Mouse (Mus musculus): ENCODE data around the gene Maml3. TPM values are rescaled to one million over a fixed set of nuclear protein-coding genes. Genes with fewer than 3 reads are reported as not detected.

Maml3 gene
- total RNA-seq, 1 experiment, result 1.2 TPM

- peaks cover 0 to 4% of the 10 kb centered on the region in 2 experiments; a peak in 1 of 4 replicates for H3K4me1 ChIP-seq (ENCODE audit: control insufficient read depth in 2 of 2, insufficient read depth in 2 of 2, low read length in 2 of 2, poor library complexity in 1 of 2)
- no peaks in the 10 kb centered on the region for H3K9me3 ChIP-seq (ENCODE audit: control insufficient read depth, insufficient read depth, low read depth, low read length)
- TF ChIP-seq ZC3H11A (IDR thresholded peaks at IDR 0.05; ENCODE audit: borderline replicate concordance, low read depth, low read length) (no peak), ZNF384 (IDR thresholded peaks at IDR 0.05; ENCODE audit: low read depth, low read length) (no peak), HCFC1 (IDR thresholded peaks at IDR 0.05; ENCODE audit: borderline replicate concordance, insufficient read depth, low read length) (no peak), CHD2 (IDR thresholded peaks at IDR 0.05; ENCODE audit: low read depth, low read length) (no peak), MAFK (IDR thresholded peaks at IDR 0.05; ENCODE audit: insufficient read depth, low read depth, low read length) (no peak)
- DNase-seq (ENCODE audit: low read depth, low spot score), result no peak
- H3K27ac ChIP-seq (ENCODE audit: insufficient read depth, low read depth, low read length, poor library complexity, severe bottlenecking), result no peak overlapping the region
- H3K36me3 ChIP-seq (ENCODE audit: control insufficient read depth, insufficient read depth, low read length, poor library complexity, severe bottlenecking), result no peaks in the 10 kb centered on the region
- no peak overlapping the region for H3K9ac ChIP-seq (ENCODE audit: insufficient read depth, low read depth, low read length, poor library complexity, severe bottlenecking)
- peak overlapping the region; percentile 26 to 33; a peak in 3 of 4 replicates for H3K4me3 ChIP-seq (ENCODE audit: insufficient read depth in 1 of 2, low read depth in 1 of 2, low read length in 2 of 2, poor library complexity in 1 of 2, severe bottlenecking in 1 of 2)
- in situ Hi-C loops (cut with MboI; ENCODE audit: low sequenced_read_pairs in 2 of 2, unreplicated experiment in 2 of 2), result no loop called here
Measured at GRCm38 (mm10) chr3:51997616-51998015, 107.3 kb downstream of the Maml3 start.

- no peak for TF ChIP-seq CHD2 (IDR thresholded peaks at IDR 0.05; ENCODE audit: low read depth, low read length)
- TF ChIP-seq ZC3H11A (IDR thresholded peaks at IDR 0.05; ENCODE audit: borderline replicate concordance, low read depth, low read length), result no peak
- TF ChIP-seq HCFC1 (IDR thresholded peaks at IDR 0.05; ENCODE audit: borderline replicate concordance, insufficient read depth, low read length), result no peak
- no peak for TF ChIP-seq MAFK (IDR thresholded peaks at IDR 0.05; ENCODE audit: insufficient read depth, low read depth, low read length)
- TF ChIP-seq ZNF384 (IDR thresholded peaks at IDR 0.05; ENCODE audit: low read depth, low read length), result no peak
- H3K9me3 ChIP-seq (ENCODE audit: control insufficient read depth, insufficient read depth, low read depth, low read length), result no peaks in the 10 kb centered on the region
Measured at GRCm38 (mm10) chr3:51986507-51986906, 118.4 kb downstream of the Maml3 start.

DNA sequence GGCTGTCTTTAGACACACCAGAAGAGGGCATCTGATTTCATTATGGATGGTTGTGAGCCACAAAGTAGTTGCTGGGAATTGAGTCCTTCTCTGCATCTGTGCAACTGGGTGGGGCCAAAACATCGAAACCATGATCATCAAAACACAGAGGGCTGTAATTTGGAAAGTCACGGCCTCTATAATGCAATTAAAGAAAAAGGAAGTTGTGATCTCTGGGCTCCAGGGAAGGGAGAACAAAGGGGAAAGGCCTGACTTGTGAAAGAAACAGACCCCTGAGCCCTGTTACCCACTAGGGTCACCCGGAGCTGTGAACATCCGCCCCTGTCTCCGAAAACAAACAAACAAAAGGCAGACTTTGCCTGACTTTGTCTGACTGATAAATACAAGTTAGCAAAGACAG lies 123.4 kb downstream of the Maml3 start:
- no peak for TF ChIP-seq ZC3H11A (IDR thresholded peaks at IDR 0.05; ENCODE audit: borderline replicate concordance, low read depth, low read length)
- TF ChIP-seq MAFK (IDR thresholded peaks at IDR 0.05; ENCODE audit: insufficient read depth, low read depth, low read length), result no peak
- TF ChIP-seq HCFC1 (IDR thresholded peaks at IDR 0.05; ENCODE audit: borderline replicate concordance, insufficient read depth, low read length), result no peak
- TF ChIP-seq CHD2 (IDR thresholded peaks at IDR 0.05; ENCODE audit: low read depth, low read length), result no peak
- TF ChIP-seq ZNF384 (IDR thresholded peaks at IDR 0.05; ENCODE audit: low read depth, low read length), result no peak

More at GRCm38 (mm10) chr3:51986507-51986906, 118.4 kb downstream of the Maml3 start:
- no peak overlapping the region for H3K27ac ChIP-seq (ENCODE audit: insufficient read depth, low read depth, low read length, poor library complexity, severe bottlenecking)
- in situ Hi-C loops (cut with MboI; ENCODE audit: low sequenced_read_pairs in 2 of 2, unreplicated experiment in 2 of 2), result no loop called here
- H3K4me3 ChIP-seq (ENCODE audit: insufficient read depth in 1 of 2, low read depth in 1 of 2, low read length in 2 of 2, poor library complexity in 1 of 2, severe bottlenecking in 1 of 2), result no peak overlapping the region
- no peak overlapping the region for H3K9ac ChIP-seq (ENCODE audit: insufficient read depth, low read depth, low read length, poor library complexity, severe bottlenecking)
- no peak for DNase-seq (ENCODE audit: low read depth, low spot score)
- no peaks in the 10 kb centered on the region for H3K36me3 ChIP-seq (ENCODE audit: control insufficient read depth, insufficient read depth, low read length, poor library complexity, severe bottlenecking)
- H3K4me1 ChIP-seq (ENCODE audit: control insufficient read depth in 2 of 2, insufficient read depth in 2 of 2, low read length in 2 of 2, poor library complexity in 1 of 2), result no peaks in the 10 kb centered on the region

DNA sequence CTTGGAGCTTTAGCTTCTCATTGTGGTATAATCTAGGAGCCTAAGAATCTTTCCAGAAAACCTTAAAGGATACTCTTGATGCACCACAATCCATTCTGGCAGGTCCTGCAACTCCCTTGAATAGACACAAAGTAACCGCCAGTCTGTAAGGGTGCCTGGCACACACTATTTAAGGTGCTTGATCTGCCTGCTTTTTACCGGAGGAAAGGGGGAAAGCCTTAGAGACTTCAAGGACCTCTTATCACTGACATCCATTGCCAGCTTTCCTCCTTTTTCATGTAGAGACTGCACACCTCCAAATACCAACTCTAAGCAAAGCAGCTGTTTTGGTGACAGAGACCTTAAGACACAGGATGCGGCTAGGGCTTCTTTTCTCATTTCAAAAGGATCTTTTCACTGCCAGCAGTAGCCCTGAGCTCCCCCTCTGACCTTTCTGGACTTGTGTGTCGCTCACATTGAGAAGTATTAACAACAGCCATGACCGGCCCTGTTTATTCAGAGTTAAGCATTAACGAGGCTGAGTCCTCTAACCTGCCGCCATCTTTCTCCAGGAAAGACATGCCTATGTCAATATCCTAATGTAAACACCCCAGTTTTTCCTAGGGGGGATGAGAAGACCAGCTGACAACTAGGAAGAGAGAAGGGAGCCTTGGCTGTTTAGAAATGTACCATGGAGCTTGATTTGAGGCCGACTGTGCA lies 127.1 kb downstream of the Maml3 start:
- TF ChIP-seq MAFK (IDR thresholded peaks at IDR 0.05; ENCODE audit: insufficient read depth, low read depth, low read length) (no peak), HCFC1 (IDR thresholded peaks at IDR 0.05; ENCODE audit: borderline replicate concordance, insufficient read depth, low read length) (no peak), CHD2 (IDR thresholded peaks at IDR 0.05; ENCODE audit: low read depth, low read length) (no peak), ZNF384 (IDR thresholded peaks at IDR 0.05; ENCODE audit: low read depth, low read length) (no peak), ZC3H11A (IDR thresholded peaks at IDR 0.05; ENCODE audit: borderline replicate concordance, low read depth, low read length) (no peak)
- Histone ChIP-seq H3K36me3 (ENCODE audit: control insufficient read depth, insufficient read depth, low read length, poor library complexity, severe bottlenecking) (no peaks in the 10 kb centered on the region), H3K9me3 (ENCODE audit: control insufficient read depth, insufficient read depth, low read depth, low read length) (no peaks in the 10 kb centered on the region), H3K27ac (ENCODE audit: insufficient read depth, low read depth, low read length, poor library complexity, severe bottlenecking) (no peak overlapping the region), H3K4me1 (ENCODE audit: control insufficient read depth in 2 of 2, insufficient read depth in 2 of 2, low read length in 2 of 2, poor library complexity in 1 of 2) (no peaks in the 10 kb centered on the region), H3K9ac (ENCODE audit: insufficient read depth, low read depth, low read length, poor library complexity, severe bottlenecking) (no peak overlapping the region), H3K4me3 (ENCODE audit: insufficient read depth in 1 of 2, low read depth in 1 of 2, low read length in 2 of 2, poor library complexity in 1 of 2, severe bottlenecking in 1 of 2) (no peak overlapping the region)
- no peak for DNase-seq (ENCODE audit: low read depth, low spot score)
- in situ Hi-C loops (cut with MboI; ENCODE audit: low sequenced_read_pairs in 2 of 2, unreplicated experiment in 2 of 2), result no loop called here

More for the DNA sequence above, 123.4 kb downstream of the Maml3 start:
- Histone ChIP-seq H3K4me3 (ENCODE audit: insufficient read depth in 1 of 2, low read depth in 1 of 2, low read length in 2 of 2, poor library complexity in 1 of 2, severe bottlenecking in 1 of 2) (no peak overlapping the region), H3K4me1 (ENCODE audit: control insufficient read depth in 2 of 2, insufficient read depth in 2 of 2, low read length in 2 of 2, poor library complexity in 1 of 2) (no peaks in the 10 kb centered on the region), H3K9ac (ENCODE audit: insufficient read depth, low read depth, low read length, poor library complexity, severe bottlenecking) (no peak overlapping the region), H3K36me3 (ENCODE audit: control insufficient read depth, insufficient read depth, low read length, poor library complexity, severe bottlenecking) (no peaks in the 10 kb centered on the region), H3K9me3 (ENCODE audit: control insufficient read depth, insufficient read depth, low read depth, low read length) (no peaks in the 10 kb centered on the region), H3K27ac (ENCODE audit: insufficient read depth, low read depth, low read length, poor library complexity, severe bottlenecking) (no peak overlapping the region)
- no peak for DNase-seq (ENCODE audit: low read depth, low spot score)
- in situ Hi-C loops (cut with MboI; ENCODE audit: low sequenced_read_pairs in 2 of 2, unreplicated experiment in 2 of 2), result no loop called here

All from ES-E14 (cell line).